Comparison of ENCODE assay signal across 8 mouse cellular contexts in genomic region chr7:29108992-29109955, GRCm38 (mm10). TPM values are rescaled to one million over a fixed set of nuclear protein-coding genes. Genes with fewer than 3 reads are reported as not detected.
DNase-seq lines count a peak whose midpoint lies in the region; ATAC-seq lines count a peak whose summit lies in the region.

No protein-coding gene starts in this region.

- no peaks in the 10 kb centered on the region for H3K27me3 ChIP-seq in forebrain, embryonic 12.5 days
- peaks cover 8% of the 10 kb centered on the region for H3K27me3 ChIP-seq in hindbrain, embryonic 12.5 days
- no peaks in the 10 kb centered on the region for H3K27me3 ChIP-seq in stomach, embryonic 16.5 days (ENCODE audit: control insufficient read depth, insufficient read depth, low read length)

- no peaks in the 10 kb centered on the region for H3K36me3 ChIP-seq in forebrain, embryonic 12.5 days (replicated peaks)
- H3K36me3 ChIP-seq in hindbrain, embryonic 12.5 days: no peaks in the 10 kb centered on the region
- no peaks in the 10 kb centered on the region for H3K36me3 ChIP-seq in stomach, embryonic 16.5 days (ENCODE audit: control insufficient read depth, insufficient read depth, low read length)

- no peak overlapping the region for H3K27ac ChIP-seq in forebrain, embryonic 12.5 days
- H3K27ac ChIP-seq in hindbrain, embryonic 12.5 days: no peak overlapping the region
- no peak overlapping the region for H3K27ac ChIP-seq in stomach, embryonic 16.5 days (ENCODE audit: low read length)

- H3K9ac ChIP-seq in forebrain, embryonic 12.5 days: no peak overlapping the region
- H3K9ac ChIP-seq in hindbrain, embryonic 12.5 days: peak overlapping the region; percentile 42
- peak overlapping the region; percentile 46 for H3K9ac ChIP-seq in stomach, embryonic 16.5 days (ENCODE audit: low read length)

- DNase-seq in urinary bladder, adult 18-20 months (ENCODE audit: low spot score in 2 of 2): peak; percentile 34 to 64
- no peak for DNase-seq in urinary bladder, postnatal 10 days (ENCODE audit: low spot score)
- DNase-seq in layer of hippocampus, postnatal 25 days (ENCODE audit: extremely low spot score in 1 of 2, low spot score in 1 of 2): peak; percentile 11 to 19
- peak; percentile 61 for DNase-seq in mesoderm, embryonic 11.5 days (ENCODE audit: low read depth, low spot score)

- H3K4me1 ChIP-seq in forebrain, embryonic 12.5 days: peaks cover 10% of the 10 kb centered on the region
- peaks cover 8% of the 10 kb centered on the region for H3K4me1 ChIP-seq in hindbrain, embryonic 12.5 days
- no peaks in the 10 kb centered on the region for H3K4me1 ChIP-seq in stomach, embryonic 16.5 days (ENCODE audit: control insufficient read depth, insufficient read depth, low read length)

- no peak for ATAC-seq in forebrain, embryonic 12.5 days (ENCODE audit: low FRiP score)
- no peak for ATAC-seq in hindbrain, embryonic 12.5 days (ENCODE audit: low FRiP score)
- ATAC-seq in stomach, embryonic 16.5 days (ENCODE audit: insufficient read depth, low FRiP score): peak; percentile 75
- no peak for ATAC-seq in megakaryocyte-erythroid progenitor cell, adult 5-6 weeks (replicated peaks; ENCODE audit: low FRiP score, low TSS enrichment, poor library complexity, severe bottlenecking)

- 30% methylated on average over 38 of the region's 38 CpGs for WGBS in forebrain, embryonic 12.5 days
- 28% methylated on average over 38 of the region's 38 CpGs for WGBS in hindbrain, embryonic 12.5 days
- WGBS in stomach, embryonic 16.5 days: 25% methylated on average over 38 of the region's 38 CpGs

- peak overlapping the region; percentile 42 for H3K4me2 ChIP-seq in forebrain, embryonic 12.5 days
- H3K4me2 ChIP-seq in hindbrain, embryonic 12.5 days (replicated peaks): peak overlapping the region; percentile 44
- H3K4me2 ChIP-seq in stomach, embryonic 16.5 days (ENCODE audit: low read depth, low read length): peak overlapping the region; percentile 54

- H3K9me3 ChIP-seq in forebrain, embryonic 12.5 days: no peaks in the 10 kb centered on the region
- H3K9me3 ChIP-seq in hindbrain, embryonic 12.5 days (replicated peaks): no peaks in the 10 kb centered on the region
- H3K9me3 ChIP-seq in stomach, embryonic 16.5 days (replicated peaks; ENCODE audit: control insufficient read depth, low read length): no peaks in the 10 kb centered on the region

- H3K4me3 ChIP-seq in forebrain, embryonic 12.5 days (replicated peaks): no peak overlapping the region
- peak overlapping the region; percentile 19; the same call in 1 of the 2 replicates for H3K4me3 ChIP-seq in hindbrain, embryonic 12.5 days
- peak overlapping the region; percentile 25 for H3K4me3 ChIP-seq in stomach, embryonic 16.5 days (replicated peaks; ENCODE audit: low read length)

RNA-seq across cellular contexts. Expression of gene Ryr1, which starts 15.7 kb away (rescaled TPM):
- polyA plus RNA-seq in forebrain, embryonic 12.5 days (2016; fragmentation: Nextera tagmentation; extraction: Ambion mirVana): 3.6 and 4.8 TPM in 2 replicates
- polyA plus RNA-seq in hindbrain, embryonic 12.5 days (2016; fragmentation: Nextera tagmentation; extraction: Ambion mirVana): 5.2 and 5.7 TPM in 2 replicates
- 10 to 100 TPM; 12.0 to 15.1 TPM for total RNA-seq in layer of hippocampus, postnatal 25 days (2021)
- polyA plus RNA-seq in stomach, embryonic 16.5 days (2015; fragmentation: Nextera tagmentation; extraction: Ambion mirVana): 0.45 and 2.6 TPM in 2 replicates
- total RNA-seq in megakaryocyte-erythroid progenitor cell, adult 5-6 weeks (2014; fragmentation: Nextera tagmentation): 0.07 and 0.84 TPM in 2 replicates
- total RNA-seq in megakaryocyte-erythroid progenitor cell, adult 5-6 weeks (2017): 0.34 TPM in 1 of 2 replicates, not detected in the other

RNA-seq across cellular contexts. Expression of gene Rasgrp4, which starts 25.4 kb away (rescaled TPM):
- 0.34 and 0.58 TPM in 2 replicates for polyA plus RNA-seq in forebrain, embryonic 12.5 days (2016; fragmentation: Nextera tagmentation; extraction: Ambion mirVana)
- polyA plus RNA-seq in hindbrain, embryonic 12.5 days (2016; fragmentation: Nextera tagmentation; extraction: Ambion mirVana): 0.46 and 1.1 TPM in 2 replicates
- total RNA-seq in layer of hippocampus, postnatal 25 days (2021): under 1 TPM; 0.66 to 0.80 TPM
- polyA plus RNA-seq in stomach, embryonic 16.5 days (2015; fragmentation: Nextera tagmentation; extraction: Ambion mirVana): 0.56 and 0.61 TPM in 2 replicates
- total RNA-seq in megakaryocyte-erythroid progenitor cell, adult 5-6 weeks (2014; fragmentation: Nextera tagmentation): not detected in 2 replicates
- total RNA-seq in megakaryocyte-erythroid progenitor cell, adult 5-6 weeks (2017): 0.66 TPM in 1 of 2 replicates, not detected in the other

RNA-seq across cellular contexts. Expression of gene Fam98c, which starts 46.8 kb away (rescaled TPM):
- 16.4 and 17.7 TPM in 2 replicates for polyA plus RNA-seq in forebrain, embryonic 12.5 days (2016; fragmentation: Nextera tagmentation; extraction: Ambion mirVana)
- polyA plus RNA-seq in hindbrain, embryonic 12.5 days (2016; fragmentation: Nextera tagmentation; extraction: Ambion mirVana): 20.0 and 21.7 TPM in 2 replicates
- total RNA-seq in layer of hippocampus, postnatal 25 days (2021): 10 to 100 TPM; 28.9 to 30.8 TPM
- 18.9 and 19.6 TPM in 2 replicates for polyA plus RNA-seq in stomach, embryonic 16.5 days (2015; fragmentation: Nextera tagmentation; extraction: Ambion mirVana)
- total RNA-seq in megakaryocyte-erythroid progenitor cell, adult 5-6 weeks (2014; fragmentation: Nextera tagmentation): 15.4 and 21.1 TPM in 2 replicates
- 4.8 and 20.4 TPM in 2 replicates for total RNA-seq in megakaryocyte-erythroid progenitor cell, adult 5-6 weeks (2017)
